Mouse (Mus musculus) embryonic facial prominence, embryonic 14.5 days (tissue): ENCODE results near the gene Gm20388. TPM values are rescaled to one million over a fixed set of nuclear protein-coding genes. Genes with fewer than 3 reads are reported as not detected.

Experiments used
- ATAC-seq: fragments of 200-750 bp; cut with Nextera tagmentation; 2 replicates; pipeline ENCODE4 v1.8.0; 2017; ENCODE audit warnings: low read depth, moderate number of reproducible peaks, moderate TSS enrichment
- DNase-seq: peaks from one replicate; pipeline ENCODE4 v3.0.0-alpha.2; 2015; ENCODE audit warnings: low spot score
- H3K27ac ChIP-seq: fragments of 300-500 bp; sonication (generic); replicated peaks from 2 replicates; pipeline ENCODE4 v1.5.1; 2014; ENCODE audit warnings: low read depth, mild to moderate bottlenecking, low read length, moderate library complexity
- H3K27me3 ChIP-seq: fragments of 300-500 bp; sonication (generic); replicated peaks from 2 replicates; pipeline ENCODE4 v1.6.1; 2014; ENCODE audit warnings: low read length; ENCODE audit not compliant: control insufficient read depth, insufficient read depth
- H3K36me3 ChIP-seq: fragments of 300-500 bp; sonication (generic); 2 replicates; pipeline ENCODE4 v1.6.1; 2014; ENCODE audit warnings: low read length, mixed read lengths; ENCODE audit not compliant: control insufficient read depth, insufficient read depth
- H3K4me1 ChIP-seq: fragments of 300-500 bp; sonication (generic); 2 replicates; pipeline ENCODE4 v1.6.1; 2014; ENCODE audit warnings: antibody characterized with exemption, low read length; ENCODE audit not compliant: control insufficient read depth, insufficient read depth
- H3K4me2 ChIP-seq: fragments of 300-500 bp; sonication (generic); 2 replicates; pipeline ENCODE4 v1.6.1; 2014; ENCODE audit warnings: low read depth, mild to moderate bottlenecking, low read length, moderate library complexity, mixed read lengths
- H3K4me3 ChIP-seq: fragments of 300-500 bp; sonication (generic); 2 replicates; pipeline ENCODE4 v1.5.1; 2014; ENCODE audit warnings: low read depth, mild to moderate bottlenecking, low read length
- H3K9ac ChIP-seq: fragments of 300-500 bp; sonication (generic); 2 replicates; pipeline ENCODE4 v1.6.1; 2014; ENCODE audit warnings: low read depth, mild to moderate bottlenecking, low read length, moderate library complexity, mixed read lengths
- H3K9me3 ChIP-seq: fragments of 300-500 bp; sonication (generic); 2 replicates; pipeline ENCODE4 v1.6.1; 2016; ENCODE audit warnings: low read length; ENCODE audit not compliant: control insufficient read depth
- WGBS: fragments of 180-500 bp; shearing (Covaris S2); extraction: QIAGEN DNeasy Blood & Tissue Kit; methylation state at CpG from one replicate; pipeline ENCODE4 v1.1.7; 2014; 5-methylcytosine and 5-hydroxymethylcytosine counted together
- polyA plus RNA-seq: library from polyadenylated mRNA; unstranded; fragments of >200 nt; fragmentation: Nextera tagmentation; extraction: Ambion mirVana; gene quantifications from 2 replicates; pipeline ENCODE4 v1.2.1, GENCODE M21; 2014

Gene Gm20388
- polyA plus RNA-seq, 1 experiment from 2014 or later, result not detected

DNA sequence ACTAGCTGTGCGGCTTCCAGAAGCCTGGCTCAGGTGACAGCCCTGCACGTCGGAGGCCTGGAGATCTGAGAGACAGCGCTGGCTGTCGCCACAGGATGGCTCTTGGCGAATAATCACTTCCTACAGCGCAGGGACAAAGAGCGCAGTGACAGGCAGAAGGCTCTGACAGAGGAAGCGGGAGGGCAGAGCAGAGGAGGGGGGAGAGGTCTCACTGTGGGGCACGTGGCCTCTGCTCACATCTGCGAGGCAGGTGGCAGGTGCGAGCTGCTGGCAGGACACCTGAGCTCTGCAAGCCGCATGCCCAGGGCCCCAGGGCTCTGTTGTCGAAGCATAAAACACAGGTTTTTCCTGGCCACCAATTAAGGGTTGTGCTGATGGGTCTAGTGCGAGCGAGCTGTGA is 396.5 kb downstream of the Gm20388 start:
- Histone ChIP-seq H3K9me3 (no peaks in the 10 kb centered on the region), H3K4me3 (no peak overlapping the region), H3K4me1 (peaks cover 48% of the 10 kb centered on the region), H3K27me3 (no peaks in the 10 kb centered on the region), H3K4me2 (no peak overlapping the region), H3K36me3 (no peaks in the 10 kb centered on the region), H3K9ac (no peak overlapping the region), H3K27ac (no peak overlapping the region)
- ATAC-seq (peak; percentile 58), DNase-seq (peak; percentile 60)
- 25% methylated on average over 15 of the region's 16 CpGs for WGBS

DNA sequence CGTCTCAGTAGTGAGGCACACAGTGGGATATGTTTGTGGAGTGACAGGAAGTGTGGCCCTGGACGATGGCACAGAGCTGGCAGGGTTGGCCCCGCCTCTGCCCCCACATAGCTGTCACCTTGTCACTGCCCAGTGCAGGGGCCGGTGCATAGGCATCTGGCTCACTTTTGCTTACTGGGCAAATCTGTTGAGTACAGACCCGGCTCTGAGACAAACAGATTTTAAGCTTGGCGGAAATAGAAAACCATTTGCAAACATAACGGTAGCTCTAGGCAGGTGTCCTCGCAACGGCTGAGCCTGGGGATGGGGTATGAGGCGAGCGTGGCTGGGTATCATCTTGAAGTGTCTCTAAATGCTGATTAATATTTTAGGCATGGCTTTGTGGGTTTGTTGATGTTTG is 396.9 kb downstream of the Gm20388 start:
- ATAC-seq, result no peak
- no peak overlapping the region for H3K4me2 ChIP-seq
- DNase-seq, result no peak
- no peak overlapping the region for H3K9ac ChIP-seq
- WGBS, result 51% methylated on average over 11 of the region's 11 CpGs
- no peaks in the 10 kb centered on the region for H3K36me3 ChIP-seq
- H3K27me3 ChIP-seq, result no peaks in the 10 kb centered on the region
- peaks cover 48% of the 10 kb centered on the region for H3K4me1 ChIP-seq
- no peak overlapping the region for H3K27ac ChIP-seq
- H3K9me3 ChIP-seq, result no peaks in the 10 kb centered on the region
- no peak overlapping the region for H3K4me3 ChIP-seq

DNA sequence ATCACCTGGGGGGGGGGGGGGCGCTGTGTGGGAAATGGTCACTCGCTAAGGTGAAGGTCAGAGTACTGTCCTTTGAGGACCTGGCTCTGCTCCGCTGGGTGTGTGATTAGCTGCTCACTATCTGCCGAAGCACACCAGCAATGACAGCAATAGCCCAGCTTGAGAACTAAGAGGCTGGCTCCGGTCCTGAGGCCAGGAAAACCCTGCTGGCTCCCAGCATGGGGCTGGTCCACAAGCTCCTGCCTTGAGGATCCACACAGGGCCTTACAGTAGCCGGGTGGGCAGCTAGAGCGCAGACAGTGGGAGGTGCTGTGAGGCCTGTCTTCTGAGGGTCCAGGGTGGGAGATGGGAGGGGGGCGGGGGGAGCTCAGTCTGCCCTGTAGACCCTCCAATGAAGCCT is 397.5 kb downstream of the Gm20388 start:
- no peak overlapping the region for H3K4me2 ChIP-seq
- peak overlapping the region; percentile 30; the same call in 1 of the 2 replicates for H3K9ac ChIP-seq
- no peaks in the 10 kb centered on the region for H3K36me3 ChIP-seq
- H3K27me3 ChIP-seq, result no peaks in the 10 kb centered on the region
- peaks cover 45% of the 10 kb centered on the region for H3K4me1 ChIP-seq
- no peaks in the 10 kb centered on the region for H3K9me3 ChIP-seq
- WGBS, result 52% methylated on average over 6 of the region's 8 CpGs
- no peak for DNase-seq
- ATAC-seq, result no peak
- H3K4me3 ChIP-seq, result no peak overlapping the region
- H3K27ac ChIP-seq, result 0 out of 2 replicates have a peak overlapping the region, but pooled peaks have one; percentile 33

DNA sequence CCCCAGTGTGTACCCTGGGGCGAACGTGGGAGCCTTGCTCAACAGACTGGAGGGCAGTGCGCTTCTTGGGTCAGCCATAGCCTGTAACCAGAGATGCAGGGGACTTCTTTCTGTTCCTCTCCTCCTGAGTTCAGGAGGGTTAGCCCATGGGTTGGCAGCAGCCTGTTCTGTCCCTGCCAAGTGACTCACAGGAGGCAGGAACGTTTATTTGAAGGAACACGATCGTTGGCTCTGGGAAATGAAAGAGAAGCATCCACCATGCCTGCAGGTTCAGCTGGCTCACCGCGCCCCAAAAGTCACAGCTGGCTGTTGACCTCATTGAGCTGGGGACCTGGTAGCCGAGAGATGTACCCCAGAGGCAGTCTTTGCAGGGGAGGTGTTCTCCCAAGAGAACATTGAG is 397.9 kb downstream of the Gm20388 start:
- peaks cover 40% of the 10 kb centered on the region for H3K4me1 ChIP-seq
- no peaks in the 10 kb centered on the region for H3K9me3 ChIP-seq
- peak overlapping the region; percentile 30; the same call in 1 of the 2 replicates for H3K9ac ChIP-seq
- peak; percentile 54 for DNase-seq
- H3K36me3 ChIP-seq, result no peaks in the 10 kb centered on the region
- 0 out of 2 replicates have a peak overlapping the region, but pooled peaks have one; percentile 33 for H3K27ac ChIP-seq
- H3K4me3 ChIP-seq, result no peak overlapping the region
- no peak overlapping the region for H3K4me2 ChIP-seq
- no peak for ATAC-seq
- H3K27me3 ChIP-seq, result no peaks in the 10 kb centered on the region
- 37% methylated on average over 9 of the region's 9 CpGs for WGBS

DNA sequence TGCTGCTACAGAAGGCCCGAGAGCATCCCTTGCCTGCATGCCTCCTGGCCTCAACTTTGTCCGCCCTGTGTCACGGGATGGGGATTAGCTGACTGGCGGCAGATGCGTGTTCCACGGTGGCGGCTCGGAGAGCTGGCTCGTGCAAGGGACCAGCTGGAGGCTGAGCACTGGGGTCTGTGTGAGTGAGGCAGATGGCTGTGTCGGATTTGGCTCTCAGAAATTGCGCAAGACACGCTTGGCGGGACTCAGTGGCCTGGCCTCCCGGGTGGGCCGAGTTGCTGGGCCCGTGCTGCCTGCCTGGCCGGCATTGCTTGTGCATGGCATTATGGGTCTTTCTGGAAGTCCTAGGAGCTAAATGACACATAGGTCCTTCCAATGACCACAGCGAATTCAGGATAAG is 398.7 kb downstream of the Gm20388 start:
- Histone ChIP-seq H3K4me1 (peaks cover 33% of the 10 kb centered on the region), H3K27me3 (no peaks in the 10 kb centered on the region), H3K27ac (peak overlapping the region; percentile 15; the same call in 1 of the 2 replicates), H3K9me3 (no peaks in the 10 kb centered on the region), H3K36me3 (no peaks in the 10 kb centered on the region), H3K9ac (0 out of 2 replicates have a peak overlapping the region, but pooled peaks have one; percentile 19), H3K4me3 (no peak overlapping the region), H3K4me2 (no peak overlapping the region; the same call in 1 of the 2 replicates)
- 41% methylated on average over 18 of the region's 18 CpGs for WGBS
- DNase-seq (peak; percentile 83), ATAC-seq (peak; percentile 45; the same call in 1 of the 2 replicates)

DNA sequence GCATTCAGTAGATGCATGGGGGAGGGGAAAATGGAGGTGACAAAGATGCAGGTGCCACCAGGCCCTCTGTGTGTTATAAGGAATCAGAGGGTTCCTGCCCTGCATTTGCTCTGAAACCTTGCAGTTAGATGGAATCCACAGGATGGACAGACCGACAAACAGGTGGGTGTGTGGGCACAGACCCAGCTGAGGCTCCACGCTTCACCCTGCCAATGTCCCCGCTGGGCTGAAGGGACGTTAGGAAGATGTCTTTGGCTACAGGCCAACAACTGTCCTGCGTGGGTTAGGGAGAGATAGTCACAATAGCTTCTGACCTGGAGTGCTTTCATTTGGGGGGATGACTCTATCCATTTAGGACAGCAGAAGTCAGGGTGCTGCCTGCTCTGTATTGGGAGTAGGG is 399.4 kb downstream of the Gm20388 start:
- Histone ChIP-seq H3K9ac (no peak overlapping the region), H3K36me3 (no peaks in the 10 kb centered on the region), H3K27me3 (no peaks in the 10 kb centered on the region), H3K27ac (no peak overlapping the region), H3K4me2 (no peak overlapping the region), H3K9me3 (no peaks in the 10 kb centered on the region), H3K4me1 (peaks cover 26% of the 10 kb centered on the region), H3K4me3 (no peak overlapping the region)
- no peak for ATAC-seq
- 68% methylated on average over 5 of the region's 5 CpGs for WGBS
- no peak for DNase-seq

DNA sequence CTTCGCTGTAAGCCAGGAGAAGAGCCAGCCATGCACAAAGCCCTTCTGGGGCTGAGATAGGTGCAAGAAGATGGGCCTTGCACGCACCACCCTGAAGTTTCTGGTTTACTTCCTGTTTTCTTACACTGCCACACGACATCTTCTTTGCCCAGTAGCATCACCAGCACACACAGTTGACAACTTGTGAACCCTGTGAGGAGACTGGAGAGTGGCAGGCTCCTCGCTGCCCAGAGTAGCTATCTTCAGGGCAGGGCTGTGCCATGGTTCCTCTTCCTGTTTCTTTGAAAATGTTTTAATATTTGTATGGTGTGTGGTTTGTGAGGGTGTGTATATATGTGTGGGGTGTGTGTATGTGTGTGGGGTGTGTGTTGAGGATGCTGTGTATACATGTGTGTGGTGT is 401.8 kb downstream of the Gm20388 start:
- H3K9ac ChIP-seq, result no peak overlapping the region
- 85% methylated on average over 4 of the region's 4 CpGs for WGBS
- H3K27ac ChIP-seq, result no peak overlapping the region

DNA sequence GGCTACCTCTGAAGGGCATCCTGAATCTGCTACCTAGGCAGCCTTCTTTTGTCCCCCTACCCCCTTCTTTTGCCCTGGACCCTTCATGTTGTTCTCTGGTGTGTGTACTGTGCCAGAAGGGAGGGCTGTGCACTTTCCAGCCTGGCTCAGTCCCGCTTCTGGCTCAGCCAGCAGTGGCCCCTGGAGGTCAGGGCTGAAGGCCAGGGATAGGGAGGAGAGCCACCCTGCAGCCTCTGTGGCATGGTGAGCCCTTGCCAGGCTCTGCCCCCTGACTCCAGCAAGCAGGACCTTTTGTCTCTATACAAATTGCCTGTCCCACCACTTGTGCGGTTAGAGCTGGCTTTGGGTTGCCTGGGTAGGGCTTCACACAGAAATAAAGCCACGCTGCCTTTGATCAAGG is 403.0 kb downstream of the Gm20388 start:
- no peak overlapping the region for H3K4me3 ChIP-seq
- WGBS, result 85% methylated on average over 3 of the region's 3 CpGs
- H3K27me3 ChIP-seq, result no peaks in the 10 kb centered on the region
- H3K9ac ChIP-seq, result no peak overlapping the region
- no peak overlapping the region for H3K27ac ChIP-seq
- DNase-seq (no peak), ATAC-seq (no peak)
- peaks cover 20% of the 10 kb centered on the region for H3K4me1 ChIP-seq
- H3K9me3 ChIP-seq, result no peaks in the 10 kb centered on the region
- H3K4me2 ChIP-seq, result no peak overlapping the region
- no peaks in the 10 kb centered on the region for H3K36me3 ChIP-seq

More for the DNA sequence above, 401.8 kb downstream of the Gm20388 start:
- Histone ChIP-seq H3K9me3 (no peaks in the 10 kb centered on the region), H3K4me2 (no peak overlapping the region), H3K4me3 (no peak overlapping the region), H3K36me3 (no peaks in the 10 kb centered on the region), H3K4me1 (peaks cover 31% of the 10 kb centered on the region), H3K27me3 (no peaks in the 10 kb centered on the region)
- ATAC-seq (no peak), DNase-seq (no peak)

DNA sequence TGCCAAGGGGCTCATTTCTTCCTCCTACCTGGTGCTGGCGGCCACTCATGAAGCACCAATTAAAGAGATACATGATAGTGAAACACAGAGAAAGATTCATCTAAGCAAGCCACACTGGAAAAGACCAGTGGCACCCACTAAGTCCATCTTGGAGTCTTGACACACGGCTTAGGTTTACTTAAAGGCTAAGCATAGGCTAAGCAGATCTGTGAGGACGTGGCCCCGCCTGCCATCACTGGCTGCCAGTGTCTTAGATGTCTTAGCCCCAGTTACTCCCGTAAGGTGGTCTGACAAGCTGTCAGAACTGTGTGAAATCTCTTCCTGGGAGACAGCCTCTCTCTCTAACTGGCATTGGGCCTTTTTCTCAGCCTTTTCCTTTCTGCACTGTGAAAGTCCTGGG is 404.3 kb downstream of the Gm20388 start:
- Histone ChIP-seq H3K36me3 (no peaks in the 10 kb centered on the region), H3K4me2 (no peak overlapping the region), H3K9ac (no peak overlapping the region), H3K27ac (no peak overlapping the region), H3K4me3 (no peak overlapping the region), H3K27me3 (no peaks in the 10 kb centered on the region), H3K9me3 (no peaks in the 10 kb centered on the region), H3K4me1 (peaks cover 7% of the 10 kb centered on the region; the same call in 1 of the 2 replicates)
- 75% methylated on average over 5 of the region's 5 CpGs for WGBS
- DNase-seq (no peak), ATAC-seq (no peak)
